Mouse (Mus musculus) left cerebral cortex, postnatal 4 days (tissue): ENCODE data around the gene Prkcq. TPM values are rescaled to one million over a fixed set of nuclear protein-coding genes. Genes with fewer than 3 reads are reported as not detected.

Experiments used
- DNase-seq: peaks from one replicate; pipeline ENCODE4 v3.0.0-alpha.2; 2022
- intact Hi-C: fragments of 180-260 bp; cut with DNase I; formaldehyde crosslinking; loops from one replicate; pipeline ENCODE4 v1.15.1; 2025
- total RNA-seq, 2 experiments: library from RNA; stranded (reverse); gene quantifications; 2 replicates each; pipeline ENCODE4 v1.2.3; 2021

The Prkcq gene
- total RNA-seq = 1 to 10 TPM; 6.6 to 7.0 TPM

- intact Hi-C loops = no loop called here
- DNase-seq = peak; percentile 76
These were observed at the start of gene Prkcq for GRCm38 (mm10) chr2:11171754-11172501. Gene Prkcq, plus strand, starts transcription at chr2:11172108.

GRCm38 (mm10) chr2:11130881-11131280 is 41.0 kb upstream of the Prkcq start:
- intact Hi-C loops = no loop called here
- no peak for DNase-seq

- no peak for DNase-seq
- intact Hi-C loops = no loop called here
These were observed 36.2 kb upstream of the Prkcq start for GRCm38 (mm10) chr2:11135718-11136117.

GRCm38 (mm10) chr2:11138076-11138475 is 33.8 kb upstream of the Prkcq start:
- intact Hi-C loops = no loop called here
- DNase-seq = no peak

- intact Hi-C loops = no loop called here
- DNase-seq = no peak
These were observed 32.3 kb upstream of the Prkcq start for GRCm38 (mm10) chr2:11139518-11140152.

GRCm38 (mm10) chr2:11140385-11140784 is 31.5 kb upstream of the Prkcq start:
- intact Hi-C loops = no loop called here
- DNase-seq = no peak

- no peak for DNase-seq
- intact Hi-C loops = no loop called here
These were observed 22.8 kb upstream of the Prkcq start for GRCm38 (mm10) chr2:11149091-11149490.

- intact Hi-C loops = no loop called here
- DNase-seq = no peak
These were observed 20.9 kb upstream of the Prkcq start for GRCm38 (mm10) chr2:11150975-11151374.

- no peak for DNase-seq
- intact Hi-C loops = no loop called here
These were observed 20.1 kb upstream of the Prkcq start for GRCm38 (mm10) chr2:11151655-11152323.

- no peak for DNase-seq
- intact Hi-C loops = no loop called here
These were observed 12.3 kb upstream of the Prkcq start for GRCm38 (mm10) chr2:11159641-11160040.

GRCm38 (mm10) chr2:11160696-11161095 is 11.2 kb upstream of the Prkcq start:
- intact Hi-C loops = no loop called here
- no peak for DNase-seq

- DNase-seq = no peak
These were observed 10.6 kb upstream of the Prkcq start for GRCm38 (mm10) chr2:11161336-11161735.

GRCm38 (mm10) chr2:11162701-11163100 is 9.2 kb upstream of the Prkcq start:
- no peak for DNase-seq
- intact Hi-C loops = no loop called here

More at GRCm38 (mm10) chr2:11161336-11161735, 10.6 kb upstream of the Prkcq start:
- intact Hi-C loops = no loop called here

GRCm38 (mm10) chr2:11164170-11164569 is 7.7 kb upstream of the Prkcq start:
- no peak for DNase-seq
- intact Hi-C loops = no loop called here

GRCm38 (mm10) chr2:11169721-11170335 is 2.1 kb upstream of the Prkcq start:
- intact Hi-C loops = no loop called here
- no peak for DNase-seq

GRCm38 (mm10) chr2:11172831-11173414 is 1.0 kb downstream of the Prkcq start:
- intact Hi-C loops = no loop called here
- no peak for DNase-seq

GRCm38 (mm10) chr2:11173521-11173920 is 1.6 kb downstream of the Prkcq start:
- intact Hi-C loops = no loop called here
- no peak for DNase-seq

GRCm38 (mm10) chr2:11174101-11174500 is 2.2 kb downstream of the Prkcq start:
- intact Hi-C loops = no loop called here
- peak; percentile 21 for DNase-seq

- intact Hi-C loops = no loop called here
- no peak for DNase-seq
These were observed 6.0 kb downstream of the Prkcq start for GRCm38 (mm10) chr2:11177880-11178279.

- DNase-seq = no peak
- intact Hi-C loops = no loop called here
These were observed 9.6 kb downstream of the Prkcq start for GRCm38 (mm10) chr2:11181510-11181909.

- intact Hi-C loops = no loop called here
- DNase-seq = no peak
These were observed 10.2 kb downstream of the Prkcq start for GRCm38 (mm10) chr2:11182096-11182495.
